Mouse (Mus musculus) spleen, adult 2 months (tissue): Measurements from ENCODE around the gene Prim1. TPM values are rescaled to one million over a fixed set of nuclear protein-coding genes. Genes with fewer than 3 reads are reported as not detected.

Source experiments
- DNase-seq, 2 experiments: peaks; one replicate each; pipeline versions ENCODE4 v3.0.0 to v3.0.0-alpha.2; 2012 to 2021; ENCODE audit warnings: low spot score in 2 of 2, low read depth in 1 of 2
- H3K27ac ChIP-seq: fragments of 200-500 bp; 2 replicates; pipeline ENCODE4 v1.5.1; 2012; ENCODE audit warnings: low read length, inconsistent platforms; ENCODE audit not compliant: insufficient read depth
- H3K27me3 ChIP-seq: fragments of 200-500 bp; 2 replicates; pipeline ENCODE4 v1.6.1; 2012; ENCODE audit warnings: mild to moderate bottlenecking, moderate library complexity, low read length, inconsistent platforms; ENCODE audit not compliant: control insufficient read depth, insufficient read depth
- H3K36me3 ChIP-seq: fragments of 200-500 bp; 2 replicates; pipeline ENCODE4 v1.6.1; 2012; ENCODE audit warnings: mild to moderate bottlenecking, low read length, inconsistent platforms; ENCODE audit not compliant: control insufficient read depth, insufficient read depth
- H3K4me1 ChIP-seq: fragments of 200-500 bp; 2 replicates; pipeline ENCODE4 v1.6.1; 2011; ENCODE audit warnings: inconsistent platforms; ENCODE audit not compliant: control insufficient read depth, insufficient read depth, insufficient read length
- H3K4me3 ChIP-seq: fragments of 200-500 bp; 2 replicates; pipeline ENCODE4 v1.5.1; 2011; ENCODE audit warnings: mild to moderate bottlenecking, inconsistent platforms; ENCODE audit not compliant: insufficient read depth, insufficient read length; ENCODE audit errors: extremely low read depth
- CTCF ChIP-seq: fragments of 200-500 bp; IDR thresholded peaks from 2 replicates; pipeline ENCODE4 v1.5.1; 2011; ENCODE audit warnings: mild to moderate bottlenecking, inconsistent platforms; ENCODE audit not compliant: insufficient read depth, insufficient read length, insufficient replicate concordance; ENCODE audit errors: extremely low read depth
- POLR2A ChIP-seq: fragments of 200-500 bp; IDR thresholded peaks from 2 replicates; pipeline ENCODE4 v1.6.1; 2011; ENCODE audit warnings: low read depth, low read length, inconsistent platforms
- WGBS: fragments of 180-500 bp; shearing (Covaris S2); methylation state at CpG from one replicate; pipeline ENCODE4 v1.1.7; 2018; 5-methylcytosine and 5-hydroxymethylcytosine counted together
- polyA plus RNA-seq: library from polyadenylated mRNA; depleted of rRNA; stranded (reverse); fragments of >200 nt; gene quantifications from 2 replicates; pipeline ENCODE4 v1.2.3, GENCODE M21; 2012

Gene Prim1
- polyA plus RNA-seq, 1 experiment: 4.2 TPM

- Histone ChIP-seq H3K27ac (no peak overlapping the region), H3K4me1 (peaks cover 10% of the 10 kb centered on the region), H3K4me3 (no peak overlapping the region)
These were observed 23.0 kb downstream of the Prim1 start for GRCm38 (mm10) chr10:128037921-128038320.

GRCm38 (mm10) chr10:128039167-128039566 is 24.2 kb downstream of the Prim1 start:
- Histone ChIP-seq H3K4me3 (no peak overlapping the region), H3K4me1 (peaks cover 10% of the 10 kb centered on the region), H3K36me3 (peaks cover 19% of the 10 kb centered on the region), H3K27ac (no peak overlapping the region; the same call in 1 of the 2 replicates), H3K27me3 (no peaks in the 10 kb centered on the region)
- no peak for DNase-seq
- no peak for TF ChIP-seq POLR2A
- no peak for TF ChIP-seq CTCF
- 33% methylated on average over 5 of the region's 5 CpGs for WGBS

More at GRCm38 (mm10) chr10:128037921-128038320, 23.0 kb downstream of the Prim1 start:
- WGBS: 91% methylated on average over 3 of the region's 3 CpGs
- H3K36me3 ChIP-seq: peaks cover 13% of the 10 kb centered on the region
- DNase-seq: no peak
- no peaks in the 10 kb centered on the region for H3K27me3 ChIP-seq
- TF ChIP-seq CTCF: no peak
- TF ChIP-seq POLR2A: no peak

- Histone ChIP-seq H3K27me3 (no peaks in the 10 kb centered on the region), H3K4me1 (peaks cover 6% of the 10 kb centered on the region), H3K36me3 (peaks cover 21% of the 10 kb centered on the region), H3K27ac (no peak overlapping the region), H3K4me3 (no peak overlapping the region)
- DNase-seq: no peak
- 87% methylated on average over 3 of the region's 3 CpGs for WGBS
- TF ChIP-seq POLR2A (no peak), CTCF (no peak)
These were observed 24.9 kb downstream of the Prim1 start for GRCm38 (mm10) chr10:128039858-128040257.

- H3K4me1 ChIP-seq: peaks cover 6% of the 10 kb centered on the region
- no peak for TF ChIP-seq CTCF
- TF ChIP-seq POLR2A: no peak
- no peak for DNase-seq
- 88% methylated on average over 5 of the region's 5 CpGs for WGBS
- no peak overlapping the region for H3K27ac ChIP-seq
- H3K36me3 ChIP-seq: peaks cover 21% of the 10 kb centered on the region
- no peak overlapping the region for H3K4me3 ChIP-seq
- H3K27me3 ChIP-seq: no peaks in the 10 kb centered on the region
These were observed 25.3 kb downstream of the Prim1 start for GRCm38 (mm10) chr10:128040293-128040692.

- H3K36me3 ChIP-seq: peaks cover 29% of the 10 kb centered on the region
- peaks cover 6% of the 10 kb centered on the region for H3K4me1 ChIP-seq
- H3K27ac ChIP-seq: no peak overlapping the region
- no peak overlapping the region for H3K4me3 ChIP-seq
- WGBS: 90% methylated on average over 4 of the region's 4 CpGs
- TF ChIP-seq CTCF (no peak), POLR2A (no peak)
- DNase-seq: no peak
- H3K27me3 ChIP-seq: no peaks in the 10 kb centered on the region
These were observed 26.7 kb downstream of the Prim1 start for GRCm38 (mm10) chr10:128041636-128042035.

GRCm38 (mm10) chr10:128042466-128042865 is 27.5 kb downstream of the Prim1 start:
- Histone ChIP-seq H3K36me3 (peaks cover 30% of the 10 kb centered on the region), H3K27me3 (no peaks in the 10 kb centered on the region), H3K4me3 (no peak overlapping the region), H3K4me1 (peaks cover 6% of the 10 kb centered on the region), H3K27ac (no peak overlapping the region)
- DNase-seq: no peak
- TF ChIP-seq POLR2A: no peak
- no peak for TF ChIP-seq CTCF
- WGBS: 85% methylated on average over 3 of the region's 3 CpGs

GRCm38 (mm10) chr10:128043041-128043835 is 28.3 kb downstream of the Prim1 start:
- Histone ChIP-seq H3K4me3 (no peak overlapping the region), H3K36me3 (peaks cover 33% of the 10 kb centered on the region), H3K4me1 (peaks cover 6% of the 10 kb centered on the region; the same call in 1 of the 2 replicates), H3K27ac (no peak overlapping the region), H3K27me3 (no peaks in the 10 kb centered on the region)
- WGBS: 58% methylated on average over 3 of the region's 3 CpGs
- DNase-seq: no peak
- TF ChIP-seq CTCF (no peak), POLR2A (no peak)
